Mouse (Mus musculus) MEL (cell line): ENCODE measurements around the gene Xrcc6. TPM values are rescaled to one million over a fixed set of nuclear protein-coding genes. Genes with fewer than 3 reads are reported as not detected.
A peak's percentile ranks its signal among the peaks of the same experiment; 100 is the strongest.

ENCODE experiments used
- DNase-seq: peaks from one replicate; pipeline ENCODE4 v3.0.0; 2011; ENCODE audit warnings: low read depth, low spot score
- H3K27ac ChIP-seq: 2 replicates; pipeline ENCODE4 v1.5.1; 2012; ENCODE audit warnings: low read depth, mild to moderate bottlenecking, control low read depth, low read length, moderate library complexity; ENCODE audit not compliant: control insufficient read depth
- H3K27me3 ChIP-seq, 2 experiments: fragments of 150-350 bp in 1 of 2; sonication (generic) in 1 of 2; 2 replicates each; pipeline ENCODE4 v1.6.1; 2012; ENCODE audit warnings: low read length in 2 of 2, mild to moderate bottlenecking in 2 of 2, improper control_type of control experiment in 1 of 2, moderate library complexity in 1 of 2; ENCODE audit not compliant: insufficient read depth in 2 of 2, control insufficient read depth in 1 of 2
- H3K36me3 ChIP-seq, 2 experiments: 2 replicates each; pipeline ENCODE4 v1.6.1; 2012 to 2014; ENCODE audit warnings: low read length in 2 of 2, improper control_type of control experiment in 1 of 2, inconsistent platforms in 1 of 2, mild to moderate bottlenecking in 1 of 2; ENCODE audit not compliant: insufficient read depth in 2 of 2, control insufficient read depth in 1 of 2
- H3K4me1 ChIP-seq, 2 experiments: fragments of 150-350 bp in 1 of 2; sonication (generic) in 1 of 2; 2 replicates each; pipeline ENCODE4 v1.6.1; 2012; ENCODE audit warnings: low read length in 2 of 2, improper control_type of control experiment in 1 of 2, mild to moderate bottlenecking in 1 of 2; ENCODE audit not compliant: insufficient read depth in 2 of 2, control insufficient read depth in 1 of 2
- H3K4me3 ChIP-seq, 2 experiments: fragments of 150-350 bp in 1 of 2; sonication (generic) in 1 of 2; 2 replicates each; pipeline ENCODE4 v1.5.1; 2012; ENCODE audit warnings: low read depth in 2 of 2, low read length in 2 of 2, mild to moderate bottlenecking in 2 of 2, moderate library complexity in 2 of 2, control low read depth in 1 of 2, improper control_type of control experiment in 1 of 2; ENCODE audit not compliant: control insufficient read depth in 1 of 2, insufficient read depth in 1 of 2
- H3K79me2 ChIP-seq: 2 replicates; pipeline ENCODE4 v1.6.1; 2012; ENCODE audit warnings: mild to moderate bottlenecking, low read length, moderate library complexity; ENCODE audit not compliant: control insufficient read depth, poor library complexity, insufficient read depth
- H3K9ac ChIP-seq: 2 replicates; pipeline ENCODE4 v1.6.1; 2012; ENCODE audit warnings: low read depth, mild to moderate bottlenecking, control low read depth, low read length, moderate library complexity; ENCODE audit not compliant: control insufficient read depth, poor library complexity, severe bottlenecking
- H3K9me3 ChIP-seq: fragments of 150-350 bp; sonication (generic); replicated peaks from 2 replicates; pipeline ENCODE4 v1.6.1; 2012; ENCODE audit warnings: mild to moderate bottlenecking, low read length, improper control_type of control experiment, moderate library complexity; ENCODE audit not compliant: insufficient read depth
- BHLHE40 ChIP-seq: IDR thresholded peaks from 2 replicates; pipeline ENCODE4 v1.6.1; 2012; ENCODE audit warnings: low read depth, mild to moderate bottlenecking, inconsistent platforms, low read length, improper control_type of control experiment, borderline replicate concordance
- CHD1 ChIP-seq: IDR thresholded peaks from 2 replicates; pipeline ENCODE4 v1.6.1; 2012; ENCODE audit warnings: low read depth, mild to moderate bottlenecking, inconsistent platforms, low read length, improper control_type of control experiment
- CTCF ChIP-seq, 3 experiments: IDR thresholded peaks in 2 of 3; conservative IDR thresholded peaks in 1 of 3; 2 replicates each; pipeline ENCODE4 v1.5.1; 2011 to 2012; ENCODE audit warnings: low read length in 3 of 3, low read depth in 2 of 3, mild to moderate bottlenecking in 2 of 3, improper control_type of control experiment in 1 of 3, inconsistent platforms in 1 of 3, mixed read lengths in 1 of 3, moderate library complexity in 1 of 3; ENCODE audit not compliant: control insufficient read depth in 1 of 3, insufficient read depth in 1 of 3, poor library complexity in 1 of 3, severe bottlenecking in 1 of 3
- E2F4 ChIP-seq: IDR thresholded peaks from 2 replicates; pipeline ENCODE4 v1.6.1; 2011; ENCODE audit warnings: low read depth, low read length, improper control_type of control experiment, borderline replicate concordance
- EP300 ChIP-seq, 2 experiments: IDR thresholded peaks; 2 replicates each; pipeline ENCODE4 v1.6.1; 2011; ENCODE audit warnings: improper control_type of control experiment in 2 of 2, low read length in 2 of 2, low read depth in 1 of 2, mild to moderate bottlenecking in 1 of 2
- GABPA ChIP-seq: IDR thresholded peaks from 2 replicates; pipeline ENCODE4 v1.6.1; 2012; ENCODE audit warnings: low read depth, mild to moderate bottlenecking, inconsistent platforms, low read length, improper control_type of control experiment, moderate library complexity
- GATA1 ChIP-seq: IDR thresholded peaks from 2 replicates; pipeline ENCODE4 v1.6.1; 2011; ENCODE audit warnings: low read depth, low read length, improper control_type of control experiment
- MAX ChIP-seq: IDR thresholded peaks from 2 replicates; pipeline ENCODE4 v1.6.1; 2011; ENCODE audit warnings: low read length, improper control_type of control experiment
- MEF2A ChIP-seq: IDR thresholded peaks from 2 replicates; pipeline ENCODE4 v1.6.1; 2014; ENCODE audit warnings: low read depth, mild to moderate bottlenecking, inconsistent platforms, low read length, improper control_type of control experiment; ENCODE audit not compliant: poor library complexity, insufficient replicate concordance, severe bottlenecking; ENCODE audit errors: extremely low read depth
- MXI1 ChIP-seq: IDR thresholded peaks from 2 replicates; pipeline ENCODE4 v1.6.1; 2011; ENCODE audit warnings: mild to moderate bottlenecking, low read depth, low read length, improper control_type of control experiment
- NELFE ChIP-seq: IDR thresholded peaks from 2 replicates; pipeline ENCODE4 v1.6.1; 2011; ENCODE audit warnings: low read depth, low read length, improper control_type of control experiment
- NRF1 ChIP-seq: IDR thresholded peaks from 2 replicates; pipeline ENCODE4 v1.6.1; 2014; ENCODE audit warnings: low read depth, mild to moderate bottlenecking, inconsistent platforms, low read length, improper control_type of control experiment, moderate library complexity; ENCODE audit not compliant: poor library complexity, insufficient read depth, severe bottlenecking
- POLR2A ChIP-seq, 2 experiments: IDR thresholded peaks; 2 replicates each; pipeline ENCODE4 v1.6.1; 2011 to 2012; ENCODE audit warnings: low read length in 2 of 2, mild to moderate bottlenecking in 2 of 2, control low read depth in 1 of 2, improper control_type of control experiment in 1 of 2, low read depth in 1 of 2, moderate library complexity in 1 of 2; ENCODE audit not compliant: control insufficient read depth in 1 of 2, insufficient read depth in 1 of 2, poor library complexity in 1 of 2
- POLR2AphosphoS5 ChIP-seq: IDR thresholded peaks from 2 replicates; pipeline ENCODE4 v1.6.1; 2012; ENCODE audit warnings: low read depth, borderline replicate concordance, mild to moderate bottlenecking, inconsistent platforms, low read length, moderate library complexity, mixed read lengths
- RAD21 ChIP-seq: IDR thresholded peaks from 2 replicates; pipeline ENCODE4 v1.6.1; 2011; ENCODE audit warnings: mild to moderate bottlenecking, low read depth, low read length, improper control_type of control experiment
- RCOR1 ChIP-seq: IDR thresholded peaks from 2 replicates; pipeline ENCODE4 v1.6.1; 2012; ENCODE audit warnings: low read depth, mild to moderate bottlenecking, inconsistent platforms, low read length, improper control_type of control experiment
- SIN3A ChIP-seq: IDR thresholded peaks from 2 replicates; pipeline ENCODE4 v1.6.1; 2012; ENCODE audit warnings: low read length, improper control_type of control experiment, inconsistent platforms
- SMC3 ChIP-seq: IDR thresholded peaks from 2 replicates; pipeline ENCODE4 v1.6.1; 2011; ENCODE audit warnings: low read depth, low read length, improper control_type of control experiment
- TAL1 ChIP-seq: IDR thresholded peaks from 2 replicates; pipeline ENCODE4 v1.6.1; 2012; ENCODE audit warnings: mild to moderate bottlenecking, inconsistent platforms, low read length, moderate library complexity, mixed read lengths
- TBP ChIP-seq: IDR thresholded peaks from 2 replicates; pipeline ENCODE4 v1.8.0; 2011; ENCODE audit warnings: low read depth, low read length, improper control_type of control experiment
- TCF12 ChIP-seq: IDR thresholded peaks from 2 replicates; pipeline ENCODE4 v1.6.1; 2014; ENCODE audit warnings: low read depth, mild to moderate bottlenecking, inconsistent platforms, low read length, improper control_type of control experiment, moderate library complexity
- UBTF ChIP-seq: IDR thresholded peaks from 2 replicates; pipeline ENCODE4 v1.6.1; 2012; ENCODE audit warnings: low read depth, mild to moderate bottlenecking, inconsistent platforms, low read length, improper control_type of control experiment, moderate library complexity, borderline replicate concordance; ENCODE audit not compliant: insufficient read depth
- USF2 ChIP-seq, 2 experiments: IDR thresholded peaks; 2 replicates each; pipeline ENCODE4 v1.6.1; 2011 to 2012; ENCODE audit warnings: improper control_type of control experiment in 2 of 2, low read length in 2 of 2, borderline replicate concordance in 1 of 2, inconsistent platforms in 1 of 2, low read depth in 1 of 2, mild to moderate bottlenecking in 1 of 2; ENCODE audit not compliant: insufficient read depth in 1 of 2
- ZC3H11A ChIP-seq: IDR thresholded peaks from 2 replicates; pipeline ENCODE4 v1.6.1; 2012; ENCODE audit warnings: low read depth, mild to moderate bottlenecking, inconsistent platforms, low read length, improper control_type of control experiment
- ZKSCAN1 ChIP-seq: IDR thresholded peaks from 2 replicates; pipeline ENCODE4 v1.6.1; 2012; ENCODE audit warnings: low read depth, mild to moderate bottlenecking, inconsistent platforms, low read length, improper control_type of control experiment, moderate library complexity
- polyA plus RNA-seq, 2 experiments: library from polyadenylated mRNA; stranded (reverse) in 1 of 2; unstranded in 1 of 2; fragments of >175 nt in 1 of 2; fragments of >200 nt in 1 of 2; gene quantifications; 2 replicates each; pipeline versions ENCODE4 v1.2.1 to v1.2.4; 2012; ENCODE audit warnings: low replicate concordance in 2 of 2, low read depth in 1 of 2; ENCODE audit not compliant: insufficient read length in 2 of 2, insufficient read depth in 1 of 2, missing spikeins in 1 of 2
- total RNA-seq: library from RNA; depleted of rRNA; stranded (reverse); fragments of 300-350 nt; gene quantifications from 2 replicates; pipeline ENCODE4 v1.2.3, GENCODE M21; 2012

Gene Xrcc6
- total and polyA plus RNA-seq, 3 experiments = 108 TPM; not detected in 1

DNA sequence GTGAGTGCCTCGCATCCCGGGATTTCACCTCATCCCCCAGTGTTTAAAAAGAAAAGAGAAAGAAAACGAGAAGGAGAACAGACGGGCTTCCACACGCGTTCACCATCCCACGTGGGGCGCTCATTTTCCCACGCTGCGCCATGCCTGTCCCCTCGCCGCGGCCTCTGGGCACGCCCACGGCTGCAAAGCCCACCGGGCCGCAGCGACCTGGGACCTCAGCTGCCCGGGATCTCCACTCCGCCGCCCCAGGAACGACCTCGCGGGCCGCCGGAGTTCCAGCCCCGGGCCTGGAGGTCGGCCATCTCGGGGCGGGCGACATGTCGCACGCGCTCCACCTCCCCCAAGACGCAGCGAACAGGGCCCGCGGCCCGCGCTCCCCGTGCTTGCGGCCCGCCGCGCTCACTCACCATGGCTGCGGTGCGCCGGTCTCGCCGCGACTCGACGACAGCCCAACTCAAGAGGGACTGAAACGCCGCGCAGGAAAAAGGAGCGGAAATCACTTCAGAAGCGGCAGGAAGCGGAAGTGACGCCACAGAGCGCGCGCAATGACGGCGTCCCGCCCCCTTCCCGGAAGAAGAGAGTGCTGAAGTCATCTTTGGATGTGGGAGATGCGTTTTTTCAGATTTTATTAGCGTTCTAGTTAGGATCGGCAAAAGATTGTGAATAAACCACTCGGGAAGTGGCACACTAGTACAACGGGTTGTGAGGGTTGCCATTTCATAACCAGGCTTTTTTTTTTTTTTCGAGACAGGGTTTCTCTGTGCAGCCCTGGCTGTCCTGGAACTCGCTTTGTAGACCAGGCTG is 59.6 kb downstream of the Xrcc6 start, which contains the start of gene Snu13 (continued):
- no peak for TF ChIP-seq EP300 (IDR thresholded peaks at IDR 0.05; ENCODE audit: low read depth in 1 of 2, low read length in 2 of 2)
- TF ChIP-seq SIN3A = peak; percentile 86
- peak; percentile 82 for TF ChIP-seq NELFE
- peak; percentile 72 for TF ChIP-seq MAX
- TF ChIP-seq RAD21 = no peak
- TF ChIP-seq GABPA = no peak
- TF ChIP-seq GATA1 = no peak
- no peak for TF ChIP-seq CTCF (IDR thresholded peaks at IDR 0.05 in 2 of 3, conservative IDR thresholded peaks at IDR 0.05 in 1 of 3; ENCODE audit: control insufficient read depth in 1 of 3, insufficient read depth in 1 of 3, low read depth in 2 of 3, low read length in 3 of 3, poor library complexity in 1 of 3, severe bottlenecking in 1 of 3)
- TF ChIP-seq CHD1 = no peak
- no peak for TF ChIP-seq TAL1
- no peak for TF ChIP-seq USF2 (IDR thresholded peaks at IDR 0.05; ENCODE audit: borderline replicate concordance in 1 of 2, insufficient read depth in 1 of 2, low read depth in 1 of 2, low read length in 2 of 2)
- TF ChIP-seq BHLHE40 = no peak
- TF ChIP-seq, all 39 proteins: peak for 14

- TF ChIP-seq TBP (no peak), BHLHE40 (no peak), MXI1 (no peak), GATA1 (no peak), MEF2A (no peak), NRF1 (no peak), SIN3A (no peak), ZKSCAN1 (no peak), RAD21 (no peak), POLR2A (IDR thresholded peaks at IDR 0.05; ENCODE audit: control insufficient read depth in 1 of 2, insufficient read depth in 1 of 2, low read depth in 1 of 2, low read length in 2 of 2, poor library complexity in 1 of 2) (no peak), TCF12 (no peak), POLR2AphosphoS5 (no peak), E2F4 (no peak), CTCF (IDR thresholded peaks at IDR 0.05 in 2 of 3, conservative IDR thresholded peaks at IDR 0.05 in 1 of 3; ENCODE audit: control insufficient read depth in 1 of 3, insufficient read depth in 1 of 3, low read depth in 2 of 3, low read length in 3 of 3, poor library complexity in 1 of 3, severe bottlenecking in 1 of 3) (no peak), GABPA (no peak), SMC3 (no peak), CHD1 (no peak), RCOR1 (no peak), ZC3H11A (no peak), UBTF (no peak)
- DNase-seq = no peak
- H3K9me3 ChIP-seq = no peaks in the 10 kb centered on the region
- H3K79me2 ChIP-seq = no peaks in the 10 kb centered on the region; the same call in 1 of the 2 replicates
- peaks cover 5 to 11% of the 10 kb centered on the region in 2 experiments for H3K27me3 ChIP-seq
- no peak overlapping the region for H3K4me3 ChIP-seq
- no peak overlapping the region for H3K27ac ChIP-seq
- peaks cover 0 to 3% of the 10 kb centered on the region in 2 experiments; a peak in 1 of 4 replicates for H3K36me3 ChIP-seq
- H3K9ac ChIP-seq = no peak overlapping the region
- peaks cover 0 to 7% of the 10 kb centered on the region in 2 experiments; a peak in 2 of 4 replicates for H3K4me1 ChIP-seq
Observed at GRCm38 (mm10) chr15:82052544-82052943, 64.9 kb downstream of the Xrcc6 start.
